Mouse (Mus musculus): Measurements from ENCODE around the gene Rorc.

- no peak for TF ChIP-seq CTCF (IDR thresholded peaks at IDR 0.05; ENCODE audit: low read depth)
- TF ChIP-seq EP300 (IDR thresholded peaks at IDR 0.05; ENCODE audit: low read depth): no peak
Measured at GRCm38 (mm10) chr3:94369709-94370108, 2.9 kb upstream of the Rorc start.

Data from liver, postnatal 0 days (tissue).